Mouse (Mus musculus) forebrain, postnatal 0 days (tissue): Measurements from ENCODE around the gene Arid3a. TPM values are rescaled to one million over a fixed set of nuclear protein-coding genes. Genes with fewer than 3 reads are reported as not detected.

Source experiments
- ATAC-seq: fragments of 200-750 bp; cut with Nextera tagmentation; 2 replicates; pipeline ENCODE4 v1.8.0; 2017; ENCODE audit warnings: mild to moderate bottlenecking, moderate library complexity
- DNase-seq: peaks from one replicate; pipeline ENCODE4 v3.0.0-alpha.2; 2015
- H3K27ac ChIP-seq: fragments of 300-500 bp; sonication (generic); 2 replicates; pipeline ENCODE4 v1.5.1; 2014; ENCODE audit warnings: low read depth, mild to moderate bottlenecking, antibody characterized with exemption, low read length, moderate library complexity, mixed read lengths
- H3K27me3 ChIP-seq: fragments of 300-500 bp; sonication (generic); 2 replicates; pipeline ENCODE4 v1.6.1; 2014; ENCODE audit warnings: mild to moderate bottlenecking, low read length, mixed read lengths; ENCODE audit not compliant: insufficient read depth
- H3K36me3 ChIP-seq: fragments of 300-500 bp; sonication (generic); 2 replicates; pipeline ENCODE4 v1.6.1; 2014; ENCODE audit warnings: mild to moderate bottlenecking, moderate library complexity; ENCODE audit not compliant: insufficient read depth
- H3K4me1 ChIP-seq: fragments of 300-500 bp; sonication (generic); 2 replicates; pipeline ENCODE4 v1.6.1; 2014; ENCODE audit warnings: antibody characterized with exemption; ENCODE audit not compliant: insufficient read depth
- H3K4me2 ChIP-seq: fragments of 300-500 bp; sonication (generic); 2 replicates; pipeline ENCODE4 v1.6.1; 2014; ENCODE audit warnings: low read depth, mild to moderate bottlenecking, moderate library complexity
- H3K4me3 ChIP-seq: fragments of 300-500 bp; sonication (generic); 2 replicates; pipeline ENCODE4 v1.5.1; 2014; ENCODE audit warnings: low read depth, low read length, mixed read lengths
- H3K9ac ChIP-seq: fragments of 300-500 bp; sonication (generic); 2 replicates; pipeline ENCODE4 v1.6.1; 2014; ENCODE audit warnings: mild to moderate bottlenecking
- H3K9me3 ChIP-seq: fragments of 300-500 bp; sonication (generic); 2 replicates; pipeline ENCODE4 v1.6.1; 2016; ENCODE audit warnings: low read length
- CTCF ChIP-seq: sonication (generic); IDR thresholded peaks from 2 replicates; pipeline ENCODE4 v1.5.1; 2016; ENCODE audit warnings: antibody characterized with exemption, control low read depth, low read depth
- WGBS: fragments of 180-500 bp; shearing (Covaris S2); extraction: QIAGEN DNeasy Blood & Tissue Kit; methylation state at CpG from one replicate; pipeline ENCODE4 v1.1.7; 2014; 5-methylcytosine and 5-hydroxymethylcytosine counted together
- polyA plus RNA-seq: library from polyadenylated mRNA; unstranded; fragments of >200 nt; fragmentation: Nextera tagmentation; extraction: Ambion mirVana; gene quantifications from 2 replicates; pipeline ENCODE4 v1.2.1, GENCODE M21; 2015
- total RNA-seq: library from RNA; depleted of rRNA; stranded (reverse); fragments of >200 nt; gene quantifications from 2 replicates; pipeline ENCODE4 v1.2.3, GENCODE M21; 2014

The Arid3a gene
- total and polyA plus RNA-seq, 2 experiments from 2014 or later, result 2.1 to 7.9 TPM

DNA sequence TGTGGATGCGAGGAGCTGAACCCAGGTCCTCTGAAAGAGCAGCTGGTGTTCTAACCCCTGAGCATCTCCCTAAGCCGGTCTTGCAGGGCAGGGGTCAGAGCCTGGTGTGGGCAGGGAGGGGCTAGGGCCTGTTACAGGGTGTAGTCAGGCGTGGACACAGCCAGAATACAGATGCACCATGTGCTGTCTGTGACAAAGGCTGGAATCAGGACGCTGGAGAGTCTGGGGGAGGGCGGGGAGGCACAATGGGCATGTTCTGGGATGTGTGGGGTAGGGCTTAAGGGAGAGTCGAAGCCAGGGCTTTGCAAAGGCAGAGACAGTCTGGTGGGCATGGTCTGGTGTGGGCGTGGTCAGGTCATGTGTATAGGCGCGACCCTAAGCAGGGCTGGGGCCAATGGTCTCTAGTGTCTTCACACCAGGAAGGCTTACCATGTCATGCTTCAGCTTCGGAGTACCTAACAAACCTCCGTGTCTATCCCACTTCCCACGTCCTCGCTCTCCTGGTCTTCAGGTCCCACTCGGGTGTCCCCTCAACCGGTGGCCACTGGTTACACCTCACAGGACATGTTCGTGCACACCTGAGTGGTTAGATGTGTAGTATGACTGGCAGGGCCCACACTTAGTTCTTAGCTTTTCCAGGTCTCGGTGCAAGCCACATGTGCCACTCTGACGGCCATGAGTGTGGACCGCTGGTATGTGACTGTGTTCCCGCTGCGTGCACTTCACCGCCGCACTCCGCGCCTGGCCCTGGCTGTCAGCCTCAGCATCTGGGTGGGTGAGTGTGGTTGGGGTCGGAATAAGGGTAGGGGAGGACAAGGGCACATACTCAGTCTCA is 6.6 kb upstream of the Arid3a start:
- Histone ChIP-seq H3K4me3 (peak overlapping the region; percentile 28), H3K27me3 (peaks cover 57% of the 10 kb centered on the region), H3K9me3 (no peaks in the 10 kb centered on the region), H3K9ac (no peak overlapping the region), H3K36me3 (no peaks in the 10 kb centered on the region), H3K4me1 (peaks cover 14% of the 10 kb centered on the region), H3K4me2 (peak overlapping the region; percentile 52), H3K27ac (no peak overlapping the region)
- no peak for ATAC-seq
- WGBS, result 15% methylated on average over 26 of the region's 26 CpGs
- DNase-seq, result no peak
- TF ChIP-seq CTCF, result no peak

GRCm38 (mm10) chr10:79920958-79921535 is 5.8 kb upstream of the Arid3a start, which contains the start of gene R3hdm4:
TSS of gene R3hdm4 (minus strand) at chr10:79921208.
- H3K9ac ChIP-seq, result peak within 1 kb of the TSS; percentile 31; the same call in 1 of the 2 replicates
- peaks cover 57% of the 10 kb centered on the region for H3K27me3 ChIP-seq
- H3K4me3 ChIP-seq, result peak within 1 kb of the TSS; percentile 28
- WGBS, result 4% methylated on average over 41 of the region's 41 CpGs
- no peak within 1 kb of the TSS for H3K27ac ChIP-seq
- H3K36me3 ChIP-seq, result no peaks in the 10 kb centered on the region
- H3K4me2 ChIP-seq, result peak within 1 kb of the TSS; percentile 52
- ATAC-seq (peak; percentile 7; the same call in 1 of the 2 replicates), DNase-seq (peak; percentile 55)
- peaks cover 6% of the 10 kb centered on the region for H3K4me1 ChIP-seq
- no peak for TF ChIP-seq CTCF
- H3K9me3 ChIP-seq, result no peaks in the 10 kb centered on the region

GRCm38 (mm10) chr10:79921572-79921971 is 5.3 kb upstream of the Arid3a start:
- Histone ChIP-seq H3K9me3 (no peaks in the 10 kb centered on the region), H3K4me2 (peak overlapping the region; percentile 52), H3K27ac (no peak overlapping the region), H3K27me3 (peaks cover 57% of the 10 kb centered on the region), H3K4me1 (peaks cover 5% of the 10 kb centered on the region; the same call in 1 of the 2 replicates), H3K4me3 (peak overlapping the region; percentile 28), H3K36me3 (no peaks in the 10 kb centered on the region), H3K9ac (peak overlapping the region; percentile 31; the same call in 1 of the 2 replicates)
- TF ChIP-seq CTCF, result no peak
- no peak for ATAC-seq
- WGBS, result 2% methylated on average over 34 of the region's 34 CpGs
- no peak for DNase-seq

DNA sequence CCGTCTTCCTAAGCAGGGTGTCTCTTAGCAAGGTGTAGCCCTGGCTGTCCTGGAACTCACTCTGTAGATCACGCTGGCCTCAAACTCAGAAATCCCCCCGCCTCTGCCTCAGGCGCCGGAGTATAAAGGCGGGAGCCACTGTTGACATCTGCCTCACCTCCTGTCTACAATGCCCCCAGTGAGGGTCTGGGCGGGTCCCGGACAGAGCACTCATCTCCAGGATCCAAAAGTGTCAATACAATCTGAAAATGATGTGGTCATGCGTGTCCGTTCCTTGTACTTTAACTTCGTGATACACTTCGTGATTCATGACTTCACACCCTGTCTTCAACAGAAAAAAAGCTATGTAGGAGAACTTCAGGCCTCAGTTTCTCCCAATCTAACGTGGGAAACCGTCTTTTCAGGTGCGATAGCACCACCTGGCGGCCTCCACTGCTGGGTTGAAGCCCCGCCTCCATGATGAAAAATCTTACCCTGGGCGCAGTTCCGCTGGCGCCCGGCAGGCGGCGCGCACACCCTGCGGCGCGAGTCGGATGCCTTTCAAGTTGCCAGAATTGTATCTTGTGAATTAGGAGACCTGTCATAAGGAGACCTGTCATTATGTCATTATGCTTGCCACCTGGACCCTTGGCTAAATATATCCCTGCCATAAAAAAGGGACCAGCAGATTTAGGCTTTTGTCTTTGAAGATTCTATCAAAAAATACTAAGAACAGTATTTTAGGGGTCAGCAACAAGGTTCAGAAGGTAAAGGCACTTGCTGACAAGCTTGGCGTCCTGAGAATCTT is 1.7 kb upstream of the Arid3a start:
- TF ChIP-seq CTCF, result peak; percentile 100
- peaks cover 32% of the 10 kb centered on the region for H3K27me3 ChIP-seq
- H3K9me3 ChIP-seq, result no peaks in the 10 kb centered on the region
- no peak overlapping the region for H3K9ac ChIP-seq
- peak overlapping the region; percentile 89 for H3K4me2 ChIP-seq
- DNase-seq (peak; percentile 96), ATAC-seq (peak; percentile 14)
- H3K36me3 ChIP-seq, result no peaks in the 10 kb centered on the region
- 12% methylated on average over 29 of the region's 29 CpGs for WGBS
- no peak overlapping the region for H3K27ac ChIP-seq
- H3K4me1 ChIP-seq, result peaks cover 8% of the 10 kb centered on the region; the same call in 1 of the 2 replicates
- H3K4me3 ChIP-seq, result no peak overlapping the region

- Histone ChIP-seq H3K27me3 (peaks cover 25% of the 10 kb centered on the region), H3K9ac (peak overlapping the region; percentile 81), H3K36me3 (0 out of 2 replicates have a peak, but pooled peaks cover under 1% of the 10 kb centered on the region), H3K4me1 (peaks cover 8% of the 10 kb centered on the region; the same call in 1 of the 2 replicates), H3K27ac (peak overlapping the region; percentile 85; the same call in 1 of the 2 replicates), H3K4me3 (peak overlapping the region; percentile 88), H3K4me2 (peak overlapping the region; percentile 89), H3K9me3 (no peaks in the 10 kb centered on the region)
- no peak for TF ChIP-seq CTCF
- ATAC-seq (peak; percentile 0; the same call in 1 of the 2 replicates), DNase-seq (no peak)
- 12% methylated on average over 15 of the region's 15 CpGs for WGBS
Measured at GRCm38 (mm10) chr10:79925785-79926490, 905 bp upstream of the Arid3a start.

GRCm38 (mm10) chr10:79927324-79928029 is 634 bp downstream of the Arid3a start:
- peak overlapping the region; percentile 85 for H3K27ac ChIP-seq
- DNase-seq (peak; percentile 72), ATAC-seq (peak; percentile 44)
- no peaks in the 10 kb centered on the region for H3K9me3 ChIP-seq
- TF ChIP-seq CTCF, result peak; percentile 38
- under 1% methylated on average over 54 of the region's 54 CpGs for WGBS
- peaks cover 8% of the 10 kb centered on the region; the same call in 1 of the 2 replicates for H3K4me1 ChIP-seq
- peaks cover 13% of the 10 kb centered on the region; the same call in 1 of the 2 replicates for H3K36me3 ChIP-seq
- peaks cover 12% of the 10 kb centered on the region for H3K27me3 ChIP-seq
- peak overlapping the region; percentile 88 for H3K4me3 ChIP-seq
- H3K4me2 ChIP-seq, result peak overlapping the region; percentile 89
- H3K9ac ChIP-seq, result peak overlapping the region; percentile 81
